Mouse (Mus musculus) limb, embryonic 12.5 days (tissue): ENCODE data around the gene Gpr142. TPM values are rescaled to one million over a fixed set of nuclear protein-coding genes. Genes with fewer than 3 reads are reported as not detected.

Experiments
- ATAC-seq: fragments of 200-750 bp; cut with Nextera tagmentation; 2 replicates; pipeline ENCODE4 v1.8.0; 2017; ENCODE audit warnings: low read depth, moderate TSS enrichment; ENCODE audit not compliant: insufficient number of reproducible peaks, insufficient read depth, low FRiP score, low TSS enrichment
- H3K27ac ChIP-seq: fragments of 300-500 bp; sonication (generic); 2 replicates; pipeline ENCODE4 v1.5.1; 2016; ENCODE audit warnings: mild to moderate bottlenecking, moderate library complexity
- H3K27me3 ChIP-seq: fragments of 300-500 bp; sonication (generic); 2 replicates; pipeline ENCODE4 v1.6.1; 2016; ENCODE audit warnings: mild to moderate bottlenecking, moderate library complexity
- H3K36me3 ChIP-seq: fragments of 300-500 bp; sonication (generic); 2 replicates; pipeline ENCODE4 v1.6.1; 2016; ENCODE audit warnings: mild to moderate bottlenecking, moderate library complexity
- H3K4me1 ChIP-seq: fragments of 300-500 bp; sonication (generic); replicated peaks from 2 replicates; pipeline ENCODE4 v1.6.1; 2016
- H3K4me2 ChIP-seq: fragments of 300-500 bp; sonication (generic); 2 replicates; pipeline ENCODE4 v1.6.1; 2016; ENCODE audit warnings: mild to moderate bottlenecking, moderate library complexity
- H3K4me3 ChIP-seq: fragments of 300-500 bp; sonication (generic); replicated peaks from 2 replicates; pipeline ENCODE4 v1.5.1; 2016; ENCODE audit warnings: mild to moderate bottlenecking
- H3K9ac ChIP-seq: fragments of 300-500 bp; sonication (generic); replicated peaks from 2 replicates; pipeline ENCODE4 v1.6.1; 2016; ENCODE audit warnings: mild to moderate bottlenecking, moderate library complexity
- H3K9me3 ChIP-seq: fragments of 300-500 bp; sonication (generic); 2 replicates; pipeline ENCODE4 v1.6.1; 2016; ENCODE audit warnings: mild to moderate bottlenecking, moderate library complexity
- WGBS: fragments of 180-500 bp; shearing (Covaris S2); methylation state at CpG from one replicate; pipeline ENCODE4 v1.1.7; 2016; 5-methylcytosine and 5-hydroxymethylcytosine counted together
- polyA plus RNA-seq: library from polyadenylated mRNA; unstranded; fragments of >200 nt; fragmentation: Nextera tagmentation; extraction: Ambion mirVana; gene quantifications from 2 replicates; pipeline ENCODE4 v1.2.1, GENCODE M21; 2016

The Gpr142 gene
- polyA plus RNA-seq, 1 experiment from 2014 or later = not detected

GRCm38 (mm10) chr11:114819110-114819509 lies 20.4 kb downstream of the Gpr142 start:
- no peak overlapping the region for H3K4me3 ChIP-seq
- H3K4me1 ChIP-seq = peaks cover 38% of the 10 kb centered on the region
- 0 out of 2 replicates have a peak overlapping the region, but pooled peaks have one; percentile 56 for H3K27ac ChIP-seq
- H3K9ac ChIP-seq = no peak overlapping the region
- ATAC-seq = no peak
- H3K36me3 ChIP-seq = no peaks in the 10 kb centered on the region
- WGBS = 40% methylated on average over 2 of the region's 2 CpGs
- no peak overlapping the region for H3K4me2 ChIP-seq
- peaks cover 9% of the 10 kb centered on the region for H3K9me3 ChIP-seq
- H3K27me3 ChIP-seq = no peaks in the 10 kb centered on the region

GRCm38 (mm10) chr11:114820444-114820843 lies 21.7 kb downstream of the Gpr142 start:
- H3K36me3 ChIP-seq = no peaks in the 10 kb centered on the region
- H3K9me3 ChIP-seq = peaks cover 9% of the 10 kb centered on the region
- H3K27me3 ChIP-seq = no peaks in the 10 kb centered on the region
- no peak for ATAC-seq
- H3K27ac ChIP-seq = 0 out of 2 replicates have a peak overlapping the region, but pooled peaks have one; percentile 17
- no peak overlapping the region for H3K4me3 ChIP-seq
- no peak overlapping the region for H3K4me2 ChIP-seq
- no peak overlapping the region for H3K9ac ChIP-seq
- 44% methylated on average over 3 of the region's 3 CpGs for WGBS
- peaks cover 38% of the 10 kb centered on the region for H3K4me1 ChIP-seq

DNA sequence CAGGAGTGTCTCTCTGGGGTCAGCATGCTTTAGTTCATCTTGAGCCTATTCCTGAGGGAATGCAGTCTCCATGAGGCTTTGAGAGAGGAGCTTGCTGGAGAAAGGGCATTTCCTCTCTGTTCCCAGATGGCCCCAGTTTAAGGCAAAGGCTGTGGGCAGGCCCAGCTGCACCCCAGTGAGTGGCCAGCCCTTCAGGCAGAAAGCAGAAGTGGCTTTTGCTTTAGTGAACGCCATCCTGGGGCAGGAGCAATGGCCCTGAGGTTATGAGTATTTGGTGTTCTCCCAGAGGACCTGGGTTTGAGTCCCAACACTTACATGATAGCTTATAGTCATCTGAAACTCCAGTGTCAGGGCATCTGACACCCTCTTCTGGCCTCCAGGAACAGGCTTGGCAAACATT lies 22.6 kb downstream of the Gpr142 start:
- ATAC-seq = no peak
- Histone ChIP-seq H3K9ac (no peak overlapping the region), H3K27me3 (no peaks in the 10 kb centered on the region), H3K4me1 (peaks cover 38% of the 10 kb centered on the region), H3K4me3 (no peak overlapping the region), H3K36me3 (no peaks in the 10 kb centered on the region), H3K4me2 (no peak overlapping the region), H3K27ac (no peak overlapping the region), H3K9me3 (peaks cover 9% of the 10 kb centered on the region)
- WGBS = 32% methylated on average over 1 of the region's 1 CpGs

DNA sequence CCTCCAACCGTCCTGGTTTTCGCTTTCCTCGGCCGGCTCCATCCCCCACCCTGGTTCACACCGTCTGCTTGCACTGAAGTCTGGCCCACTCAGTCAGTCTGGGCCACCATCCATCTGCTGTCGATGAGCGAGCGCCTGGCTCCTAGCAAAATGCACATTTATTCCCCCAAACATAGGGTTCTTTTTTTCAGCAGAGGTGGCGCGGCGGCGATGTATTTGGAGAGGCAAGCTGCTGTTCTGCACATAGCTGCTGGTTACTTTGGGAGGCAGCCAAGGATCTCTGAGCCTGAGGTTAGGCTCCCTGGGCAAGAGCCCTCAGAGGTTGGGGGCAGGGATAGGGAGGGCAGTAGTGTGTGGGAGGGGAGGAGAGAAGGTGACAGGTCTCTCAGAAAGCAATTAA lies 24.0 kb downstream of the Gpr142 start:
- peak overlapping the region; percentile 30 for H3K4me2 ChIP-seq
- peak overlapping the region; percentile 87 for H3K27ac ChIP-seq
- WGBS = 47% methylated on average over 12 of the region's 12 CpGs
- no peak overlapping the region for H3K9ac ChIP-seq
- peaks cover 38% of the 10 kb centered on the region for H3K4me1 ChIP-seq
- ATAC-seq = peak; percentile 69; the same call in 1 of the 2 replicates
- H3K27me3 ChIP-seq = no peaks in the 10 kb centered on the region
- H3K4me3 ChIP-seq = no peak overlapping the region
- no peaks in the 10 kb centered on the region for H3K36me3 ChIP-seq
- H3K9me3 ChIP-seq = peaks cover 9% of the 10 kb centered on the region

DNA sequence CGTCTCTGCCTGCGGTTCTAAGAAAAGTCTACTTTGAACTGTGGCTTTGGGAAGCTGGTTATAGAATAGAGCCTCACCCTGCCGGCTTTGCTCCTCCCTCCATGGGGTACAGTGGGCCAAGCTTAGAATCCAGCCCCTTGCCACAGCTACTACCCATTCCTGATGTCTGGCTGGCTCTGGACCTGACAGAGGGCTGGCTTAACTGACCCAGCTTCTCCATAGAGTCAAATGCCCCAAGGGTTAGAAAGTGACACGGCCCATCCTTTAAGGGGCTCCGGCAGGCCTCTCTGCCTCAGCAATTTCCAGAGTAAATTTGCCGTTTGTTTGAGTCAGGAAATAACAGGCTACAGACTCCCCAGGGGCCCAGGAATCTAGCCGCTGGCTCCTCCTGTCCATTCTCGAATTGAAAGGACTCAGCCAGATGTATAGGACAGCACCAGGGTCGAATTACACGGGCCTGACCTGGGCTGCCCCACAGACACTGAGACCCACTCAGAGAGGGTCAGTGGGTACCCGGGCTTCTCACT lies 24.5 kb downstream of the Gpr142 start:
- H3K4me3 ChIP-seq = no peak overlapping the region
- peak overlapping the region; percentile 87 for H3K27ac ChIP-seq
- peak; percentile 60; the same call in 1 of the 2 replicates for ATAC-seq
- no peaks in the 10 kb centered on the region for H3K36me3 ChIP-seq
- peaks cover 38% of the 10 kb centered on the region for H3K4me1 ChIP-seq
- under 1% methylated on average over 11 of the region's 11 CpGs for WGBS
- no peaks in the 10 kb centered on the region for H3K27me3 ChIP-seq
- H3K9ac ChIP-seq = peak overlapping the region; percentile 32; the same call in 1 of the 2 replicates
- peaks cover 5% of the 10 kb centered on the region for H3K9me3 ChIP-seq
- H3K4me2 ChIP-seq = peak overlapping the region; percentile 30

- Histone ChIP-seq H3K27me3 (no peaks in the 10 kb centered on the region), H3K4me3 (no peak overlapping the region), H3K9ac (no peak overlapping the region), H3K4me2 (no peak overlapping the region), H3K4me1 (peaks cover 41% of the 10 kb centered on the region), H3K36me3 (no peaks in the 10 kb centered on the region), H3K9me3 (no peaks in the 10 kb centered on the region), H3K27ac (no peak overlapping the region)
- ATAC-seq = no peak
- 77% methylated on average over 5 of the region's 5 CpGs for WGBS
Observed at GRCm38 (mm10) chr11:114826686-114827085, 28.0 kb downstream of the Gpr142 start.

GRCm38 (mm10) chr11:114829499-114830432 lies 31.0 kb downstream of the Gpr142 start:
- H3K4me1 ChIP-seq = peaks cover 22% of the 10 kb centered on the region
- H3K36me3 ChIP-seq = no peaks in the 10 kb centered on the region
- 2% methylated on average over 24 of the region's 24 CpGs for WGBS

DNA sequence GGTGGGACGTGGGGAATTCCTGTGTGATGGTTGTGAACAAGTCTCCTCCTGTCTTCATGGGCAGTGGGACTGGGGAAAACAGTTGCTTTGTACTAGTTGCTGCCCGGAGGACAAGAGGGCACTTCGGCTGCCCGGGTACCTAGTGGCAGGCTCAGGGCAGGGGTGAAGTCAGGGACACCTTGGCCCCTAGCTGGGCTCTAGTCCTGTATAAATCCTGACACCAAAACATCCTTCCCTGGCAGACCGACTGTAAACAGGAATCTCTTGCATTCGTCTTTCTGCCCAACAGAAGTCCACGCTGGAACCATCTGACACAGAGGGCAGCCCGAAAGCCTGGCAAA lies 31.7 kb downstream of the Gpr142 start:
- Histone ChIP-seq H3K36me3 (no peaks in the 10 kb centered on the region), H3K9ac (peak overlapping the region; percentile 44; the same call in 1 of the 2 replicates), H3K27ac (peak overlapping the region; percentile 96), H3K4me3 (peak overlapping the region; percentile 31), H3K27me3 (no peaks in the 10 kb centered on the region), H3K9me3 (no peaks in the 10 kb centered on the region), H3K4me2 (peak overlapping the region; percentile 63), H3K4me1 (peaks cover 22% of the 10 kb centered on the region)
- 6% methylated on average over 8 of the region's 8 CpGs for WGBS
- ATAC-seq = no peak; the same call in 1 of the 2 replicates

More at GRCm38 (mm10) chr11:114829499-114830432, 31.0 kb downstream of the Gpr142 start:
- peak overlapping the region; percentile 63 for H3K4me2 ChIP-seq
- H3K9me3 ChIP-seq = no peaks in the 10 kb centered on the region
- H3K27ac ChIP-seq = peak overlapping the region; percentile 96
- no peaks in the 10 kb centered on the region for H3K27me3 ChIP-seq
- peak overlapping the region; percentile 31 for H3K4me3 ChIP-seq
- ATAC-seq = peak; percentile 98
- peak overlapping the region; percentile 57 for H3K9ac ChIP-seq

- Histone ChIP-seq H3K9me3 (no peaks in the 10 kb centered on the region), H3K27ac (no peak overlapping the region), H3K4me2 (no peak overlapping the region), H3K9ac (no peak overlapping the region), H3K4me1 (peaks cover 23% of the 10 kb centered on the region), H3K4me3 (no peak overlapping the region), H3K36me3 (no peaks in the 10 kb centered on the region), H3K27me3 (no peaks in the 10 kb centered on the region)
- 61% methylated on average over 5 of the region's 5 CpGs for WGBS
- no peak for ATAC-seq
Observed at GRCm38 (mm10) chr11:114833166-114833565, 34.4 kb downstream of the Gpr142 start.

- no peaks in the 10 kb centered on the region for H3K27me3 ChIP-seq
- H3K4me3 ChIP-seq = peak overlapping the region; percentile 11; the same call in 1 of the 2 replicates
- peak overlapping the region; percentile 96 for H3K27ac ChIP-seq
- H3K4me1 ChIP-seq = peaks cover 33% of the 10 kb centered on the region
- no peaks in the 10 kb centered on the region for H3K36me3 ChIP-seq
- peaks cover 6% of the 10 kb centered on the region; the same call in 1 of the 2 replicates for H3K9me3 ChIP-seq
- H3K9ac ChIP-seq = peak overlapping the region; percentile 45; the same call in 1 of the 2 replicates
- peak overlapping the region; percentile 44 for H3K4me2 ChIP-seq
- ATAC-seq = peak; percentile 62
- WGBS = 3% methylated on average over 8 of the region's 8 CpGs
Observed at GRCm38 (mm10) chr11:114843818-114844463, 45.2 kb downstream of the Gpr142 start.
